Mouse (Mus musculus) midbrain, embryonic 16.5 days (tissue): ENCODE measurements at regions not wholly inside any gene's neighbourhood (a gene's known extent, or its start where the extent isn't known, plus 50 kb on each side); places are given as distances from the start of the nearest gene placed in this dataset.

Experiments used
- ATAC-seq: fragments of 200-750 bp; cut with Nextera tagmentation; 2 replicates; pipeline ENCODE4 v1.8.0; 2017; ENCODE audit warnings: moderate TSS enrichment
- H3K27ac ChIP-seq: fragments of 300-500 bp; sonication (generic); 2 replicates; pipeline ENCODE4 v1.5.1; 2014; ENCODE audit warnings: mild to moderate bottlenecking, low read length, mixed read lengths
- H3K27me3 ChIP-seq: fragments of 300-500 bp; sonication (generic); 2 replicates; pipeline ENCODE4 v1.6.1; 2014; ENCODE audit warnings: low read depth, low read length, mixed read lengths; ENCODE audit not compliant: control insufficient read depth, insufficient read depth
- H3K36me3 ChIP-seq: fragments of 300-500 bp; sonication (generic); 2 replicates; pipeline ENCODE4 v1.6.1; 2014; ENCODE audit warnings: mild to moderate bottlenecking, low read length, moderate library complexity, mixed read lengths; ENCODE audit not compliant: control insufficient read depth, insufficient read depth
- H3K4me1 ChIP-seq: fragments of 300-500 bp; sonication (generic); 2 replicates; pipeline ENCODE4 v1.6.1; 2014; ENCODE audit warnings: mild to moderate bottlenecking, low read length, mixed read lengths; ENCODE audit not compliant: control insufficient read depth, insufficient read depth
- H3K4me2 ChIP-seq: fragments of 300-500 bp; sonication (generic); 2 replicates; pipeline ENCODE4 v1.6.1; 2014; ENCODE audit warnings: mild to moderate bottlenecking, low read length, mixed read lengths
- H3K4me3 ChIP-seq: fragments of 300-500 bp; sonication (generic); 2 replicates; pipeline ENCODE4 v1.5.1; 2014; ENCODE audit warnings: low read depth, mild to moderate bottlenecking, low read length, moderate library complexity, mixed read lengths
- H3K9ac ChIP-seq: fragments of 300-500 bp; sonication (generic); 2 replicates; pipeline ENCODE4 v1.6.1; 2014; ENCODE audit warnings: low read depth, low read length, mixed read lengths
- H3K9me3 ChIP-seq: fragments of 300-500 bp; sonication (generic); replicated peaks from 2 replicates; pipeline ENCODE4 v1.6.1; 2014; ENCODE audit warnings: mild to moderate bottlenecking, low read length, mixed read lengths; ENCODE audit not compliant: control insufficient read depth, poor library complexity, severe bottlenecking
- WGBS: fragments of 180-500 bp; shearing (Covaris S2); extraction: QIAGEN DNeasy Blood & Tissue Kit; methylation state at CpG from one replicate; pipeline ENCODE4 v1.1.7; 2014; 5-methylcytosine and 5-hydroxymethylcytosine counted together

DNA sequence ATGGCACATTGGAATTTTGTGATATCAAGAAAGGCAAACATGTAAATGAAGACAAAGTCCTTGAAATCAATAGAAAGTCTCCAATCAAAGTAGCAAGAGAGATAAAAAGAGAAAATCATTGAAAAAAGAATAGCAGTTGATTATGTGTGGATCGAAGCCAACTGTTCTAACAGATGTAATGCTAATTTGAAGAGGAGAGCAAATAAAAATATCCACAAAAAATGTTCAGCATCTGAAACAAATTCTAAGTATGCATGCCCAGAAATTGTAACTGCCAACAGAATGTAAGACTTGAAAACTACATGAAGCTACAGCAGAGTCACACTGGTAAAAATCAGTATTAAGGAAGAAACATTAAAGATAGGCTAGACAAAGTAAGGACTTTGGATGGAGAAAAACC is 587.2 kb upstream of the Galntl6 start:
- 91% methylated on average over 1 of the region's 1 CpGs for WGBS
- H3K9me3 ChIP-seq: no peaks in the 10 kb centered on the region
- H3K4me1 ChIP-seq: no peaks in the 10 kb centered on the region
- H3K27me3 ChIP-seq: no peaks in the 10 kb centered on the region
- H3K4me3 ChIP-seq: no peak overlapping the region
- no peak for ATAC-seq
- H3K27ac ChIP-seq: no peak overlapping the region
- no peak overlapping the region for H3K4me2 ChIP-seq
- H3K36me3 ChIP-seq: no peaks in the 10 kb centered on the region
- no peak overlapping the region for H3K9ac ChIP-seq

DNA sequence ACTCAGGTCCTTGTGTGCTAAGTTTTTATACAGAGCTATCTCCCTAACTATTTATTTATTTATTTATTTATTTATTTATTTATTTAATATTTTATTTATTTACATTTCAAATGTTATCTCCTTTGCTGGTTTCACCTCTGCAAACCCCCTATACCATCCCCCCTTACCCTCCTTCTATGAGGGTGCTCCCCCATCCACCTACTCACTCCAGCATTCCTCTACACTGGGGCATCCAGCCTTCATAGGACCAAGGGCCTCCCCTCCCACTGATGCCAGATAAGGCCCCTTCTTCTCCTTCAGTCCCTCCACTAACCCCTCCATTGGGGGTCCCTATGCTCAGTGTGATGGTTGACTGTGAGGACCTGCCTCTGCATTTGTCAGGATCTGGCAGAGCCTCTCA is 579.0 kb upstream of the Galntl6 start:
- H3K4me2 ChIP-seq: no peak overlapping the region
- no peaks in the 10 kb centered on the region for H3K36me3 ChIP-seq
- no peak overlapping the region for H3K4me3 ChIP-seq
- no peaks in the 10 kb centered on the region for H3K4me1 ChIP-seq
- H3K27ac ChIP-seq: no peak overlapping the region
- no peak for ATAC-seq
- H3K27me3 ChIP-seq: no peaks in the 10 kb centered on the region
- no peaks in the 10 kb centered on the region for H3K9me3 ChIP-seq
- no peak overlapping the region for H3K9ac ChIP-seq

DNA sequence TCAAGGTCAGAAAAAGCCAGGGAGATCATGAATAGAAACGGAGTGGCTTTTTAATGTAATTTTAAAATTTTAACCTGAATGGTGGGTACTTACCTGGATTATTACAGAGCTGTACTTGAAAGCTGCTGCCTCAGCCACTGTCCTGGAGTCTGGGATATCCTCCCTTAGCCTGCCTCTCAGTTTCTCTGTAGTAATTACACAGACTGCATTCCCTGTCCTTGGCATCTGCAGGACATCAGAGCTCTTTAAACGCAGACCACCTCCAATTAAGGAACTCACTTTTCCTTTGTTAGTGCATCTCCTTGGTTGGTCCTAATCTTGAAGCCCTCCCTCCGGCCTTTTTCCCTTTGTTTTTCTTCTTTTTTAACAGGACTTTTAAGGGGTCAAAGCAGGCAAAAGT is 565.8 kb upstream of the Galntl6 start:
- H3K36me3 ChIP-seq: no peaks in the 10 kb centered on the region
- 0 out of 2 replicates have a peak, but pooled peaks cover 2% of the 10 kb centered on the region for H3K9me3 ChIP-seq
- 8% methylated on average over 3 of the region's 3 CpGs for WGBS
- H3K4me1 ChIP-seq: 0 out of 2 replicates have a peak, but pooled peaks cover 3% of the 10 kb centered on the region
- no peak overlapping the region for H3K4me2 ChIP-seq
- ATAC-seq: no peak
- H3K27ac ChIP-seq: no peak overlapping the region
- no peak overlapping the region for H3K4me3 ChIP-seq
- H3K9ac ChIP-seq: no peak overlapping the region
- no peaks in the 10 kb centered on the region for H3K27me3 ChIP-seq

DNA sequence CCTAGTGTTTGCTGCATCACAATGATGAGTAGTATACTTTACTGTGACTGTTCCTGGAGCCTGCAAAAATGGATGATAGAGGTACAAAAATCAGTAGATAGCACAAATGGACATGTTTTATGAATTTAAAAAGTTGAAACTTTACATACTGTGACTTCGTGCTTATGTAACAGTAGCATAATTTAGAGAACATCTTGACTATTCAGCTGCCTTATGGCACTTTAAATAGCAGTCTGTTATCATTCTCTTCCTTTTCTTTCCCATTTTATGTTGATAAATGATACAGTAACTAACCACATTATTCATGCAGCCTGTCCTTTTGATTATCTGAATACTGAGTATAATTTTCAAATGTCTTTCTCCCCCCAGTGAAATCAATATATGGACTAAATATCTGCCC is 561.8 kb upstream of the Galntl6 start:
- no peaks in the 10 kb centered on the region for H3K36me3 ChIP-seq
- no peak overlapping the region for H3K9ac ChIP-seq
- no peaks in the 10 kb centered on the region for H3K27me3 ChIP-seq
- H3K4me1 ChIP-seq: 0 out of 2 replicates have a peak, but pooled peaks cover 3% of the 10 kb centered on the region
- H3K4me3 ChIP-seq: no peak overlapping the region
- H3K4me2 ChIP-seq: no peak overlapping the region
- H3K9me3 ChIP-seq: no peaks in the 10 kb centered on the region
- ATAC-seq: no peak
- H3K27ac ChIP-seq: no peak overlapping the region
- 89% methylated on average over 1 of the region's 1 CpGs for WGBS

DNA sequence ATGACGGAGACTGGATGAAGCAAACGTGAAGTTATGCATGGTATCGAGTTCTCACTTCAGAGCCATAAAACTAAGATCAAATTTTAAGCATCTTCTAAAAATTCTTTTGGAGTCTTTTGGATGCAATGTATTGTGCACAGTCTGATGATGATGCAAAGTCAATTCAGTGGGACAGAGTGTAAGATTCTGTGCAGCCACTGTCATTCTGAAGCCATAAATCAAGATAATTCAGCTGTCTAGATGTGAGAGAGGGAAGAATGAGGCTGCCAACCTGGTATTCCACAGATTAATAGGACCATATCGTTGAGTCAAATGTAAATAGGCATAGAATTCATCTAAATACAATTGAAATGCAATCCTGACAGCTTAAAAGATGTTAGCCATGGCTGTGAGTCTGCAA is 536.2 kb upstream of the Galntl6 start:
- H3K27me3 ChIP-seq: no peaks in the 10 kb centered on the region
- no peak overlapping the region for H3K9ac ChIP-seq
- no peaks in the 10 kb centered on the region for H3K9me3 ChIP-seq
- no peak for ATAC-seq
- no peak overlapping the region for H3K27ac ChIP-seq
- H3K4me2 ChIP-seq: no peak overlapping the region
- WGBS: 62% methylated on average over 4 of the region's 4 CpGs
- H3K36me3 ChIP-seq: no peaks in the 10 kb centered on the region
- no peak overlapping the region for H3K4me3 ChIP-seq
- H3K4me1 ChIP-seq: no peaks in the 10 kb centered on the region

DNA sequence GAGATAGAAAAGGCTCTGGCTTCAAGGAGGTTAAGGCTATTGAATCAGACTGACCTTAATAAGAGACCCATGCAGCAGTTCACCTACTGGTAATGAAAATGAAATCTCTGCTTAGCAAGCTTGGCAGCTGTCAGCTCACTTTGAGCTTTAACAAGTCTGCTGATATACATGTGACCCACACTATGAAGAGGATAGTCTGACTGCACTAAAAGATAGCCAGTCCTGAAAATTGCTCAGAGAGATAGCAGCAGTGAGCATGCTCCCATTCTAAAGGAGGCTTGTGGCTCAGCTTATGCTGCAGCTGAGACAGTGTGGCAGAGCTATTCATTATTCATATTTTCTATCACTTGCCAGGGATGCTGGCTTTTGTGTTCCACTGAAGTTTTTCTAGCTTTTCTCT is 491.2 kb upstream of the Galntl6 start:
- Histone ChIP-seq H3K36me3 (no peaks in the 10 kb centered on the region), H3K4me3 (no peak overlapping the region), H3K9me3 (no peaks in the 10 kb centered on the region), H3K27ac (no peak overlapping the region), H3K4me2 (no peak overlapping the region), H3K9ac (no peak overlapping the region), H3K27me3 (no peaks in the 10 kb centered on the region), H3K4me1 (peaks cover 2% of the 10 kb centered on the region; the same call in 1 of the 2 replicates)
- ATAC-seq: peak; percentile 95

DNA sequence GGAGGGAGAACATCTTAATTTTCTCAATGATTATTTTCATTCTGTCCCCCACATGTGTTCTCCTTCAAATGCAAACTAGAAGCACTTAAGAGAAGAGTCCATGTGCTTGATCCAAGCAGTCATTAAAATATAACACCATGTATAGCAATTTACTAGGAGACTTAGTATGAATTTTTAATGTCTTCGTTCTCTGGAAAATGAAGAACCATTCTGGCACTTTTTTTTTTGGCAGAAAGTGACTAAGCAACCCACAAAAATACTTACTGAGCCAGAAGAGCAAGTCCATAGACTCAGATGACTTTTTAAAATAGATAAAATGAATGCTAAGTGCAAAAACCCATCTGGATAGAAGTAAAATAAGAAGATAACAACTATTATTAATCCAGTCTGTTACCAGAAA is 477.3 kb upstream of the Galntl6 start:
- WGBS: 76% methylated on average over 1 of the region's 1 CpGs
- H3K27me3 ChIP-seq: no peaks in the 10 kb centered on the region
- ATAC-seq: no peak
- no peaks in the 10 kb centered on the region for H3K36me3 ChIP-seq
- H3K4me2 ChIP-seq: no peak overlapping the region
- H3K27ac ChIP-seq: no peak overlapping the region
- H3K4me3 ChIP-seq: no peak overlapping the region
- no peaks in the 10 kb centered on the region for H3K4me1 ChIP-seq
- peaks cover 6% of the 10 kb centered on the region; the same call in 1 of the 2 replicates for H3K9me3 ChIP-seq
- H3K9ac ChIP-seq: no peak overlapping the region

DNA sequence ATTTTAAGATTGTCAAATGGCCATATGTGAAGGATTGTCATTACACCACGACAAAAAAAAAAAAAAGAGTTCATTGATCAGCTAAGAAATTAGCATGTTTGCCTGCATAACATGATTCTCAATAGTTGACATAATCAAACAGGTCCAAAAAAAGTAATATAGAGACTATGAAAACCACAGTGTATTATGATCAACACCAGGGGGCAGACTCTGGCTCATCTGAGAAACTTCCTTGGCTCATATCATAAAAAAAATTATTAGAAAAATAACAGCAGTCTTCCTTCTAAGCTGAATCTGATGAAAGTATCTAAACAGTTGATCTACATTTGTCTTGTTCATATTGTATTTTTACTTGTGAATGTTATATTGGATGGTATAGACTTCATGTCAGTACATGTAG is 472.3 kb upstream of the Galntl6 start:
- Histone ChIP-seq H3K9me3 (peaks cover 6% of the 10 kb centered on the region; the same call in 1 of the 2 replicates), H3K4me2 (no peak overlapping the region), H3K27me3 (no peaks in the 10 kb centered on the region), H3K4me3 (no peak overlapping the region), H3K36me3 (no peaks in the 10 kb centered on the region), H3K9ac (no peak overlapping the region), H3K4me1 (no peaks in the 10 kb centered on the region), H3K27ac (no peak overlapping the region)
- ATAC-seq: no peak
- WGBS: 37% methylated on average over 1 of the region's 1 CpGs

DNA sequence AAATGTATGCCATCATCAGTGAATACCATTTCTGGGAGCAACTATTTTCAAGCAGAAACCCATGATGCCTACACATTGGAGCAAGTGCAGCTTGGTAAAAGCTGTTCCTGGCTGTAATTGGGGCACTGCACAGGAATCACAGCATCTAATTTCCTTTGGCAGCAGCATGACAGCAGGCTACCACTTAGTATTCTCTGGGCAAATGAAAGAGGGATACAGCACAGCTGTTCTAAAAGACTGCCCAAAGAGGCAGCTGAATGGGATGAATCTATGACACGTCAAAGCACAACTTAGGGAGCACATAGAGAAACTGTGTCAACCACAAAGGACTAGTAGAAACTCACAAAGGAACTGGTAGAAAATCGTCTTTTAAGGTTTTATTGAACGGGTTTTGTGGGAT is 440.5 kb upstream of the Galntl6 start:
- no peak overlapping the region for H3K9ac ChIP-seq
- WGBS: 48% methylated on average over 3 of the region's 3 CpGs
- H3K27me3 ChIP-seq: no peaks in the 10 kb centered on the region
- peak; percentile 83 for ATAC-seq
- no peaks in the 10 kb centered on the region for H3K36me3 ChIP-seq
- no peaks in the 10 kb centered on the region for H3K4me1 ChIP-seq
- H3K27ac ChIP-seq: no peak overlapping the region
- H3K9me3 ChIP-seq: no peaks in the 10 kb centered on the region
- H3K4me3 ChIP-seq: no peak overlapping the region
- no peak overlapping the region for H3K4me2 ChIP-seq

DNA sequence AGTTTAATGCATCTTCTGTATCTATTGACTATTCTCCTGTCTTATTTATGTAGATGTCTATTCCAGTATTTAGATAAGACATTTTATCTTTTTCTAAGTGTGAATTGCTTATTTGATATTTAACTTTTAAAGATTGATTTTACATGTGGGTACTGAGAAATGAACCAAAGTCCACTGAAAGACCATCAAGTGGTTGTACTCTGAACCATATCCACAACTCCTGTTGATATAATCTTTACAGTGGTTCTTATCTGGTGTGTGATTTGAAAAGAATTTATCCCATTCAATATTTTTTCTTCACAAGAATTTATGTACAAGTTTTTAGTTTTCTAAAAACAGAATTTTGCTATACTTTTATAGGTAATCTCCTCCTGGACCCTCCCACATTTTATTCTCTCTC is 422.6 kb upstream of the Galntl6 start:
- Histone ChIP-seq H3K4me2 (no peak overlapping the region), H3K4me1 (no peaks in the 10 kb centered on the region), H3K36me3 (no peaks in the 10 kb centered on the region), H3K27me3 (no peaks in the 10 kb centered on the region), H3K4me3 (no peak overlapping the region), H3K9ac (no peak overlapping the region), H3K27ac (no peak overlapping the region), H3K9me3 (no peaks in the 10 kb centered on the region)
- ATAC-seq: no peak
